Mouse (Mus musculus): Measurements from ENCODE around the gene Epha4.

Epha4 gene

DNA sequence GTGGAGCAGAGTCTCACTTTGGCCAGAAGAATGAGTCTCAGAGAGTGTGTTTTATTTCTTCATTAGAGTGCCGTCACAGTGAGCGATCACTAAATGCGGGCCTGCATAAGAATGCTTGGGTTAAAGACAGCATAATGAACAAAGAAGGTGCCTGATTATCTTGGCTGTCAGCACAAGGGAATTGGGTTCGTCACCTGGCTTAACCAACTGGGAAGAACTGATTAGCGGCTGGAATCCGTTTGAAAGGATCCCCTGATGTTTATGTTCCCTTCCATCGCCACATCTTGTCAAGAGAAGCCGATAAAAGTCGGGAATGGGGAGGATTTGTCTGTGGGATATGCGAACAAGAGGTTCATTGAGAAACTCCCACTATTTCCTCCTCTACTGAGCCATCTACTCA is 74.4 kb downstream of the Epha4 start:
- no peak for DNase-seq

DNA sequence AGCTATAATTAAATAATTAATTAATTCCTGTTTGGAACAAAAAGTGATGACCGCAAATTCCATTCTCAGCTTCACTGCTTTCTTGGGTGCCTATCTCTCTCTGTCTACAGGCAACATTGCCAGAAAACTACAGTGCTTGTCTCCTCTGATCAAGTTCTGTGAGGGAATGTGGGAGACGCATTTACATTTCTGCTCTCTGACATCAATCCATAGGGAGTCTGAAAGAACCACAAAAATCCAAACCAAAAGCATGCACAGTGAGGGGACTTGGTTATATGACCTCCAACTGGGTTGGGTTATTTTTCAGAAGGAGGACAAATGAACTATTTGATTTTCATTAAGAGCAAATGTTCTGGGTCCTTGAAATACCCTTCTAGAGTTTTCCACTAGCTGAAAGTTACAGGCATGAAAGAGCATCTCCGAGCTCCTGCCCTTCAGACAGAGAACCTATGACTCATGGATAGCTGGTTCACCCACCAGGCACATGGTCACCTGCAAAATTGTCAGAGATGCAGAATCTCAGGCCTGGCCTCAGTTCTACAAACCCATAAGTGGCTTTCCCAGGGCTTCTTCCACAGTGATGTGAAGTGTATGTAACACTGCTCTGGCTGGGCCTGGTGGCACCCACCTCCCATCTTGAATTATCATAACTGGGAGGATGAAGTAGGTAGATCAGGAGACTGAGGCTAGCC is 75.4 kb downstream of the Epha4 start:
- no peak for DNase-seq

DNA sequence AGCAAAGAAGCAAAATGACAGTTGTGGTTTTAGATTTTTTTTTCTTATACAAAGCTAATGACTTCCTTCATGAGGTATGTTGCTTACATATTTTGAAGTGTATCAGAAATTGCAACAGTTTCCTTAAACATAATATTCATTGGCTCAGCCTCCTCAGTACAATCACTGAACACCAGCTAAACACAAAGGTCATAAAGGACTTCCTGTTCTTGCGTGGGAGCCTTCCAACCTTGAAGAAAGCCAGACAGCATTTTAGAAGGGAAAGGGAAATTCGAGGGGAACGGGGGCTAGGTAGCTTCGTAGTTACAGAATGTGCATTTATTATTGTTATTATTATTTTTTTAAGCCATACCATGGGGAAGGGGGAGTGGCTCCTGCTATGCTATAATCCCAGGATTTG is 76.2 kb downstream of the Epha4 start:
- no peak for DNase-seq

DNA sequence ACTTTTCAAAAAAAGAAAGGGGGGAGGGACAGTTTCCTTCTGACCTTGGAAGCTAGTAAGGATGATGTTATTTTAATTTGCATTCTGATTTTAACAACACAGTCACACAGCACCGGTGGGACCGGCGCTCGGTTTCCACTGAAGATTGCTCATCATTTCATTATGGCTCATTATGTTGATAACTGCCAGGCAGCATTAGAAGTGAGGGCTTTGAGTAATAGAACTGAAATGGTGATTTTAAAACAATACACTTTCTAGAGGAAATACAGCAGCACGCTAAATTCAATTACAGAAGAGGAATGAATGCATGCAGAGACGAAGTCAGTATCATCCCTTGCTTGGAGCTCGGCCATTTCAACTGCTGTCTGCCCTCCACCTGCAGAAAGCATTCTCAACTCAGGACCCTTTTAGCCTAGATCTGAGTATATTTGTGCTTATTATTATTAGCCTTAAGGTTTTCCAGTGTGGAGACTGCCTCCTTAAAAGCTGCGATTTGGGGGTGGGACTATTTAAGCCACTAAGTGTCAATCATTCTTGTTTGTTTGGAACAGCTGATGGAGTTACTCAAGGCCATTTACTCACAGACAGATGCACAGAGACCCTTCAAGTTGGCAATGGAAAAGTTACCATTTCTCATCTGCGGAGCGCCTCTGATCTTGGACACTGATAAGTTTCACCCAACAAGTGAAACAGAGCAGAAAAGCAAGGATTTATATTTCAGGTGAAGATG is 76.8 kb downstream of the Epha4 start:
- DNase-seq = no peak

DNA sequence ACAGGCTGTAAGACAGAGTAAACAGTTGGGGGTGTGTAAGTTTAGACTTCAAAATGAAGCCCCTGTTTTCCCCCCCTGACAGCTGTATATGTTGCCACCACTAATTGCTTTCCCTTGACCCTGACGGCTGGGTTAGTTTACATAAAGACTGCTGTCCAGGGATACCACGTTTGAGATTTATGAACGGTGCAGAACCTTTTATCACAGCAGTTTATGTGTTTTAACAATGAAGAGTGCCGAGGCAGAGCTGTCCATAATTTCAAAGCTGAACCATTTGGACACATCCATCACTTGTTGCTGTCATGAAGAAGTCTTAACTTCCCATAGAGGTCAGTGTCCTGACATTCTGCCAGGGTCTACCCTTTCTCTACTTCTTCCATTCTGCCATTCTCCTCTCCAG is 79.8 kb downstream of the Epha4 start:
- no peak for DNase-seq

DNA sequence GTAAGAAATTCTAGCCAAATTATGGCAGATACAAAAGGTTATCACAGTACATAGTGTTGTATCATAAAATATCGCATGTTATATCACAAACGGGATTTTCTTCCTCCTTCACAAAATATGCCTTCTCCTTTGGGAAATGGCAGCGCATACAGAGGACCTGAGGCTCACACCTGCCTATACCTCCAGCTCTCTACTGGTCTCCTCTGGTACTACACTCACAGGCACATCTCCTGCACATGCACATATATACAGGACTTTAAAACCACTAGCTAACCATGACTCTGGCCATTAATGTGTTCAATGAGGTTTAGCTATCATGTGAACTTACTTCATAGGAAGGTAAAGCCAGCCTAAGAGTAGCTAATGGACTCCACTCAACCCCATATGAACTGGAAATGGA is 81.7 kb downstream of the Epha4 start:
- no peak for DNase-seq

DNA sequence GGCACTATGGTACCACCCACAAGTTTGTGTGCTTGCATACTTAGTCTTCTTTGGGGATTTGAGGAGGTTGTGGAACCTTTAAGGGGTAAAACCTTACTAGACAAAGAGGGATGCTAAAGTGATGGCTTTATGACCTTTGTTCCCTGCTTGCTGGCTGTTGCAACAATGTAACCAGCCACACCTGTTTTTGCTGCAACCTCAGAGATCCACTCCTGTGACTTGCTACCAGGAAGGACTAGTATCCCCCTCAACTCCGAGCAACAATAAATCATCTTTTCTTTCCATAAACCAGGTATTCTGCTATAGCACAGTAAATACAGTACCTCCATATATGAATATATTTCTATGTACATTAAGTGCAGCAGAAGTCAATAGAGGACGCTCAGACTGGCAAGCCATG is 82.4 kb downstream of the Epha4 start:
- no peak for DNase-seq

DNA sequence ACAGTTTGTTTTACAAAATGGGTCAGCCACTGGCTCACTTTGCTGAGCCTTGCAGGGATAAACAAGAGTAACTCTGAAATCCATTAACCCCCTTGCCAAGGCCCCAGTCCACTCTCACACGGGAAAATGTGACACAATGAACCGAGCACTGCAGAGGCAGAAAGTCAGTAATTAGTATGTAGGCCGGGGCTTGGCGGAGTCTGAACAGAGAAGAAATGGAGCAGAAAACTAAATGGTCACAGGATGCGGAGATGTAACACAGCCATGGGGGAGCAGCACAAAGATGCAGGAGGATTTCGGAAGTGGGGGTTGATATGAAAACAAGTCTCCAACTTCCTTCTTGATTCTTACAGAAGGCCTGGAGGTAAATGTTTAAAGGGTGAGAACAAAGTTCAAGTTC is 85.7 kb downstream of the Epha4 start:
- no peak for DNase-seq

DNA sequence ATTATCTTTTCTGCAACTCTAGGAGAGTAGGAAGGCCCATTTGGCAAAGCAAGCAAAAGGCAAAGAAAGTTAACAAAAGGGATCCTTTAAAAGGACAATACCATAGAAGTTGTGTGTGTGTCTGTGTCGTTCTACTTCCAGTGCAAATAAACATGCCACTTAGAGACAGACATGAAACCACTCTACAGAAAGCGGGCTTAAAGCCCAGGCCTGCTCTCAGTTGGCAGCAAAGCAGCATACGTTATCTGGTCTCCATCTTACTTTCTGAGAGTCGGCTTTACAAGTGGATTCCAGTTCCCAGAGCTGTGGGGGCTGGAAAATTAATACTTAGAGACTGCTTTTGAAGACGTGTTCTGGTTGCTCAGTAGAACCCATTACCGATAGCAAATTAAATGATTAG is 87.9 kb downstream of the Epha4 start:
- DNase-seq = no peak

DNA sequence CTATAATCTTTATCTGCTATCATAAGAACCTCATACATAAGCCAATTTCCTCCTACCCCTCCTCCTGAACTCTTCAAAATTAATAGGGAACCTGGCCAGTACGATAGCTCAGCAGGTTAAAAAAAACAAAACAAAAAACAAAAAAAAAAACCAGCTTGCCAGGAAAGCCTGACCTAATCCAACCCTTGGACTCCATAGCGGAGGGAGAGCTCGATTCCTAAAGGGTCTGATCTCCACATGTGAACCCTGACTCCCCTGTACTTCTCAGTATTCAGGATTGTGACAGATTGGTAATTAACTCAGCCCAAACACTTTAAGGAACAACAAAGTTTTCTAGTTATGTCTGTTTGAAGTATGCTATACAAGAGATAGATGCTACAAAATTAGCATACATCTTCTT is 89.7 kb downstream of the Epha4 start:
- no peak for DNase-seq

DNA sequence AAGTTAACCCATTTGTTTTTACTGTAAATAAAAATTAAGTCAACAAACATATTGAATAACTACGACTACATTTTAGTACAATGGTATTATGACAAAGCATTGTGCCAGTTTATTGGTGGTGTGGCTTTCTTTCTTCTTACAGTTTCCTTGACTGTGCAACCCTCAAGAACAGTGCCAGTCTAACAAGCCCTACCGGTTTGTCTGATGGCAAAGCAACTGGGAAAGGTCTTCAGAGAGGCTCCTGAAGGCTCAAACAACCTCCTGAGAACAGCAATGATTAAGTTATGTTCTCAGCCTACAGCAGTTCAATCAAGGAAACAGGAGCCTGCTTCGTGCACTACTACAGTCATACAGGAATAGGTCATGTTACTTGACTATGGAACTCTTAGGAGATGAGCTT is 93.8 kb downstream of the Epha4 start:
- no peak for DNase-seq

DNA sequence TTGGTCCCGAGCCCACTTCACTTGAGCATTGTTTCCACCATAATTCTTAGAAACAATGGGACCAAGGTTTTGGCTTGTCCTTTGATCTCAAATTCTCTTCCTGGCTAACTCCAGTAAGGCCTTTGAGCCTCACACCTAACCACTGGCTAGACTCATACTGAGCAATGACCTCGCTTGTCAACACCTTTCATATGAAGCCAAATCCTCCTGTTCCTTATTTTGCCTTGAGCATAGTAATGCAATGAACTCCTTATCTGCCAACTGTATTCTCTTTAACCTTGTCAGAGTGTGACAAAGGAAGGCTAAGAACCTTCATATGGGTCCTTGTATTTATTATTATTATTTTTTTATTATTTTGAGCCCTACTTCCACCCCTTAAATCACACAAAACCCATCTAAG is 94.5 kb downstream of the Epha4 start:
- no peak for DNase-seq

DNA sequence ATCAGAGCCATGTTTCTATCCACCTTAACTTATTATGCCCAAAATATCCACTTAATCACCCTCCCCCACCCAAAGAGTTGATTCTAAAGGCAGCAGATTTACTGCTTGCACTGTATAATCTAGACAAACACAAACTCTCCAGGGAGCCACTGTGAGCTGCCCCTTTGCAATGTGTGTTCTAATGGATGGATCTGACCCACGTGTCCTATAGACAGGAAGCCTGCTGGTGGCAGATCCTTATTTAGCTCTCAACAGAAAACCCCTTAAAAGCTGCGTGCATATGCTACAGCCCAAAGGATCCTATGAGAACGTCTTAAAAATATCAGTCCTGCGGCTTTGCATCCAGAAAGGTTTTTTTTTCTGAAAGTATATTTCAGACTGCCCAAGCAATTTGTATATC is 98.0 kb downstream of the Epha4 start:
- DNase-seq = no peak

DNA sequence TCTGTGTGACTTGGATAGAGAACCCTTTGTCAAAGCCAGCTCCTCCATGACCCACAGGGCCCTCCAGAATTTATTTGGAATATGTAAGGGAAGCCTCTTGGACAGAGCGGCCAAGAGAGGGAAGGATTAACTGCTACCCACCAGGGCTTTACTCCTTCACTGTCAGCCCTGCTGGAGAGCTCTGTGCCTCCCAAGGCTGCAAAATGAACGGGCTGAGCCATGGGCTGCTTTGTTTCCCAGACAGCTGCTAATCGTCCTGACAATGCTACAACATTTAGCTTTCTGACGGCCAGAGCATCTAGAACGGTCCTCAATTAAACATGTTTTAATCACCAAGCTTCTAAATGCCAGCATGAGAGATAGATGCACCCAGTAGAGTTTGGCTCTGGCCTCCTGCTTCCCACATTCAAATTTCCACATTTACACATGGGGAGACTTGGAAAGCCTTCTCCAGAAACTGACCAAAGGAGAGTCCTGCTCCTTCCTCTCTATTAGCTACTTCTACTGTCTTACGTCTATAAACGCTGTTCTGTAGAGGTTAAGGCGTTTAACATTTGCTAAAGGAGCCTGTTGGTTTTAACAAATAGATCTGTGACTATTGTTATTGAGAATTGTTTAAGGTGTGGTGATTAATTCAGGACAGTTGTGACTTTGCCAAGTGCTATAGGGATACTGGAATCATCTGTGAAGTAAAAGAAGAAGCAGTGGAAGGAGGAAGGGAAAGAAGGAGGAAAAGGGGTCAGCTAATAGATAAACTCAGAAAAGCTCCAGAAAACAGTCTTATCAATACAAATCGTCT is 101.8 kb downstream of the Epha4 start:
- DNase-seq = no peak

DNA sequence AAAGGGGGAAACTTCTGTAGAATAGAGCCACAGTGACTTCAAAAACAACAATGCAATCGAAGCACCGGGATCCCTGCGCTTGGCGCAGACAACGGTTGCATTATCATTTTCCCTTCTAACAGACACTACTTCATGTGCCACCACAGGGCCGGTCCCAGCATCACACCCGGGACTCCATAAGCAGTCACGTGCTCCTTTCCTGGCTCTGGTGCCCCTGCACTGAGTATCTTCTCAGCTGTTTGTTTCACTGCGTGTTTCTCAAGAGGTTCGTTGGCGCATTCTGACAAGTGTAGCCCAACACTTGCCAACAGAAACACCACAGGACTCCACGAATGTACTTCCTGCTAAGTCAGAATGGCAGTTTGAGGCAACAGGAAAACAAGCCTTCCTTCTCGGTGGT is 102.6 kb downstream of the Epha4 start:
- DNase-seq = no peak

DNA sequence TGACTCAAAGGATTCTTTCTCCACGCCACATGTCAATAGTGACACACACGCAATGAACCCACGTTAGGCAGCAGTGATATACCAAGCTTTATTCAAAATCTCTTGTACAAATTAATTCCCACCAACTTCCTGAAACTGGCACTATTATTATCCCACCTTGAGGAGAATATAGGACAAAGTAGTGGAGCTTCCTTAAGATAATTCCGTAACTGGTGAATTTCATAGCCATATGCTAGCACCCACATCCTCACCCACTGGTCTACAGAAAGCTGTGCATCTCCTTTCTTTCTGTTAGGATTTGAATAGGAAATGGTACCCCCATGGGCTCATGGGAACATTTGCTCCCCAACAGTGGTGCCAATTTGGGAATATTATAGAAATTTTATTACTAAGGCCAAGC is 103.7 kb downstream of the Epha4 start:
- no peak for DNase-seq

DNA sequence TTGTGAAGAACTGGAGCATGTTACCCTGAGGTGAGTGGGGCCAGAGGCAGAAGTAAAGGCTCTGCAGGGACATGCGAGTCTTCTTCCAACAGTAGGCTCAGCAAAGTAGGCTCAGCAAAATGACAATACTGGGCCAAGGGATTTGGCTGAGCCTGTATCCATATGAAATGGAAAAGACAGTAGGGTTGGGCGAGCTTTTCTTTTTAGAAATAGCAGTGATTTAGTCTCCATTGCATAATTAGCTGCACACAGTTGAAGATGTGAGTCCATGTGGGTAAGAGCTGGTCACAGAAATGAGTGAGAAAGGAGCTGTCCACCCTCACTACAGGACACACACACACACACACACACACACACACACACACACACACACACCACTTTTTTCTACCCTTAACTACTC is 104.2 kb downstream of the Epha4 start:
- DNase-seq = no peak

DNA sequence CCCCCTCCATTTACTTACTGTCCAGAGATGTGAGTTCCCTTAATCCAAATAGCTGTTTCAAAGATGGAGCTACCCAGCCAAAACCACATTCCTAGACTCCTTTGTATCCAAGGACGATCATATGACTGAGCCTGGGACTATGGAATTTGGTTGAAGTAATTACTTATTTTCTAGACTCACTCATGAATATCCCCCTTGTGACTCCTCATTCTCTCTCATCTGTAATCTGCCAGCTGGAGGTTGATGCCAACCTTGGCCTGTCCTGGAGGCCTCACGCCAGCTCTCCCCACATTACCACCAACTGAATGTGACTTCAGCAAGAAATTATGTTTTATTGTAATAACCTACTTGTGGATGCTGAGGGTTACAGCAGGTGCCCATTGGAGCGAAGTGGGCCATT is 104.7 kb downstream of the Epha4 start:
- no peak for DNase-seq

DNA sequence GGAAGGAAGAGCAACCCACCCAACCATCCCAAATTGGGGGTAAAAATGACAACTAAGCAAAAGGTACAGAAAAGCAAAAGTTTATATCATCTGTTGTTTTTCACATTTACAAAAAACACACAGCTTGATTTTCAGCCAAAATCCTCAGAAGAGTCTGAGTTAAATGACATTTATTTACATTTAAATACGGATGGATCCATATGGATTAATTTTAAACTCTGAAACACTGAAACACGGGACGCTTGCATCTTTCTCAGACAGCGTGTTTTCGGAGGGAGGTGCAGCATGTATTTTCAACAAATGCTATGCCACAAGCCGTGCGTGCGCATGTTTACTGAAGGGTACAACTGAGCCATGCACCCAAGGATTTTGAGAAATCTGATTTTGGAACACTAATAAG is 105.4 kb downstream of the Epha4 start:
- no peak for DNase-seq

DNA sequence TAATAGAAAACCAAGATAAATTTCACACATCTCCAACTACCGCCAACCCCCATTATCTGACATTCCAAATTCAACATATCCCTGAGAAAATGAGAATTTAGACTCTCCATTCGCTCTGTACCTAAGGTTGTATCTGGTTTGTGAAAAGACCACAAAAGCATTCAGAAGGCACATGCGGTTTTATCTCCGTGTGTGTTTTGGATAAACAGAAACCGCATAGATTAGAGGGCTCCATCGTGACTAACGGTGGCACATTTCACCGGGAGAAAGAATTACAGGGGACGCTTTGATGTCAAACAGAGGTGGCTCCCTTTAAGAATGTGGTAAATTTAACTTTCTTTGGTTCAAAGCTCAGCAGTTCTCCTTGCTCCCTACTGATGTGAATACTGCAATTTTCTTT is 107.5 kb downstream of the Epha4 start:
- DNase-seq = no peak

DNA sequence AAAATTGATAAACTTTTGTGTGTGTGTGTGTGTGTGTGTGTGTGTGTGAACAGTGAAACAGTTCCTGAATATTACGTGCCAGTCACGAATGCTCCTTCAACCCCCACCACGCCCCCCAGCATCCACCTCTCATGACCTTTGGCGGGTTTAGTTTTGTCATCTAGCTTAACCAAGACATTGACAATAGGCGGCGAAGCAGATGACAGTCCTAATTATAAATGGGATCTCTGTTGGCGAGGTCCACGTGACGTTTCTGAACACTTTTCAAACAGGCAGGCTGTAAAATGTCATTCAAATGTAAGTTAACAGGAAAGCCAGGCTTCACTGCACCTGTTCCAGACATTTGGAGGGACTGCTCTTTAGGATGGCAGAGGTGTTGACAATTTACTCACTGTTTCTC is 108.3 kb downstream of the Epha4 start:
- DNase-seq = no peak

DNA sequence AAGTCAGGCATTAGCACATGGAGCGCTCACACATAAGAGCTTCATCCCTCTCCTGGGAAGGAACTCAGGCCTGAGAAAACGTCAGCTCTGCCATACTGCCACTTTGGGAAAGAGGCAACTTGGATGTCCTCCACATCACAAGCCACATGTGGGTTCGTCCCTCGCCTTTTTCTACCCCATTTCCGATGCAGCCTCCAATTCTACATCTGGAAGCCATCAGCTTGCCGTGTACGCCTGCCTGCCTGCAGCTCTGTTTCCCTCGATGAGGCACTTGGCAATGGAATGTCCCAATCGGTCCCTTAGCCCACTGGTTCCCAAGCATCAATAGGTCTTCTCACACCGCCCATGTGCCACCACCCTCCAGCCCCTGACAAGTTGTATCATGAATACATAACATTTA is 110.4 kb downstream of the Epha4 start:
- no peak for DNase-seq

DNA sequence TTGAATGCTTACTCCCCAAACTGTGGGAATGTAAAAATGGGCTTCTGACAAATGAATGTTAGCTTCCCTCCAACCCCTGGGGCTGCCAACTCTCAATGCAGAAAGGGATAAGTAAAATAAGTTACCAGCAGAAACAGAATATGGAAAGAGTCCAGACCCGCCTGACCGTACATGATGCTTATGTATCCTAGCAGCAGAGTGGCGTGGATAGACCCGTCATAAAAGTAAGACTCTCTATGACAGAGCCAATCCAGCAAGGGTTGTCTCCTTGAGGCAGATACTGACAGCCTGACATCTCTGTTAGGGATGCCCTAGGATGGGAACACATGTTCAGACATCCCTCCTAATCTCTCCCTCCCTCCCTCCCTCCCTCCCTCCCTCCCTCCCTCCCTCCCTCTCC is 111.9 kb downstream of the Epha4 start:
- no peak for DNase-seq

DNA sequence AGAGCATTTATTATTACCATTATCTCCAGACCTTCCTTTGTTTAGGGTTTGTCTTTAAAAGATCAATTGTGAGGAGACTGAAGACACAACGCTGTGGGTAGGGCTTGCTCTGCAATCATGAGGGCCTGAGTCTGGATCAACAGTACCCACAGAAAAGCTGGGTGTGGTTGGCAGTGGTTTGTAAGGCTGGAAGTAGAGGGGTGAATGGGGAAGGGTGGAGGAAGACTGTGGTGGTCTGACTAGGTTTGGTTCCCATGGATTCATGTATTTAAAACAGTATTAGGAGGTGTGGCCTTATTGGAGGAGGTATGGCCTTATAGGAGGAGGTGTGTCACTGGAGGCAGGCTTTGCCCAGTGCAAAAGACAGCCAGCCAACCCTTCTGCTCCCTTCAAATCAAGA is 113.4 kb downstream of the Epha4 start:
- no peak for DNase-seq

Data from spleen, adult 18-20 months (tissue).